Mouse (Mus musculus): ENCODE measurements at regions not wholly inside any gene's neighbourhood (a gene's known extent, or its start where the extent isn't known, plus 50 kb on each side); places are given as distances from the start of the nearest gene placed in this dataset.

DNA sequence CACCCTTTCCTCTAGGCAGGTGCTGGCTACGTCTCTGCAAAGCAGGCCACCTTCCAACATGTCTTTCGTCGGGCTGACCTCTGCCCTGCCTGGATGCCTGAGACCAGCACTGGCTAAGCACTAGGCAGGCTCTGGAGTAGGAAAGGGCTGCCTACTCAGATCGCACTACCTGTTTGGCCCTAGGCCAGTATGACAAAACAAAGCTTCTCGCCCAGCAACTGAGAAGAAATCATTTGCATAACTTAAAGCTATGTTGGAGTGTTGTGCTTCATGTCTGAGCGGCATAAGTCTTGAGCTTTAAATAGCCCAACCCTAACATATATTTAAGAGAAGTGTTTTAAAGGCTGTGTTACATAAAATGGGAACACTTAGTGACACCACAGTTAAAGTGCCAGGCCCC lies 189.9 kb upstream of the Acvr2a start:
- TF ChIP-seq CTCF (IDR thresholded peaks at IDR 0.05; ENCODE audit: low read depth) (no peak), EP300 (optimal IDR thresholded peaks at IDR 0.05) (no peak)
- H3K27ac ChIP-seq (replicated peaks), result no peak overlapping the region; the same call in 1 of the 2 replicates
- H3K4me3 ChIP-seq (ENCODE audit: low read depth, low read length), result no peak overlapping the region
- ATAC-seq (ENCODE audit: low FRiP score, low TSS enrichment), result peak; percentile 81
- WGBS, result 30% methylated on average over 6 of the region's 6 CpGs
- no peaks in the 10 kb centered on the region for H3K9me3 ChIP-seq (ENCODE audit: control insufficient read depth, low read length)
- no peaks in the 10 kb centered on the region for H3K36me3 ChIP-seq (ENCODE audit: control insufficient read depth, insufficient read depth, low read length)
- no peak overlapping the region for H3K9ac ChIP-seq (ENCODE audit: low read length)
- 0 out of 2 replicates have a peak, but pooled peaks cover 2% of the 10 kb centered on the region for H3K4me1 ChIP-seq (replicated peaks; ENCODE audit: control insufficient read depth, insufficient read depth)
- no peaks in the 10 kb centered on the region for H3K27me3 ChIP-seq (ENCODE audit: control insufficient read depth, insufficient read depth, low read length)
- no peak overlapping the region for H3K4me2 ChIP-seq (replicated peaks; ENCODE audit: low read depth)
- DNase-seq (ENCODE audit: low spot score), result peak; percentile 61

GRCm38 (mm10) chr2:48624461-48624860 lies 189.4 kb upstream of the Acvr2a start:
- Histone ChIP-seq H3K27me3 (ENCODE audit: control insufficient read depth, insufficient read depth, low read length) (no peaks in the 10 kb centered on the region), H3K4me1 (replicated peaks; ENCODE audit: control insufficient read depth, insufficient read depth) (0 out of 2 replicates have a peak, but pooled peaks cover 2% of the 10 kb centered on the region), H3K9me3 (ENCODE audit: control insufficient read depth, low read length) (no peaks in the 10 kb centered on the region), H3K36me3 (ENCODE audit: control insufficient read depth, insufficient read depth, low read length) (no peaks in the 10 kb centered on the region), H3K9ac (ENCODE audit: low read length) (no peak overlapping the region), H3K27ac (replicated peaks) (no peak overlapping the region; the same call in 1 of the 2 replicates), H3K4me2 (replicated peaks; ENCODE audit: low read depth) (no peak overlapping the region), H3K4me3 (ENCODE audit: low read depth, low read length) (no peak overlapping the region)
- 50% methylated on average over 2 of the region's 2 CpGs for whole genome bisulfite sequencing
- ATAC-seq (ENCODE audit: low FRiP score, low TSS enrichment) (peak; percentile 69), DNase-seq (ENCODE audit: low spot score) (peak; percentile 19)
- TF ChIP-seq CTCF (IDR thresholded peaks at IDR 0.05; ENCODE audit: low read depth) (no peak), EP300 (optimal IDR thresholded peaks at IDR 0.05) (no peak)

DNA sequence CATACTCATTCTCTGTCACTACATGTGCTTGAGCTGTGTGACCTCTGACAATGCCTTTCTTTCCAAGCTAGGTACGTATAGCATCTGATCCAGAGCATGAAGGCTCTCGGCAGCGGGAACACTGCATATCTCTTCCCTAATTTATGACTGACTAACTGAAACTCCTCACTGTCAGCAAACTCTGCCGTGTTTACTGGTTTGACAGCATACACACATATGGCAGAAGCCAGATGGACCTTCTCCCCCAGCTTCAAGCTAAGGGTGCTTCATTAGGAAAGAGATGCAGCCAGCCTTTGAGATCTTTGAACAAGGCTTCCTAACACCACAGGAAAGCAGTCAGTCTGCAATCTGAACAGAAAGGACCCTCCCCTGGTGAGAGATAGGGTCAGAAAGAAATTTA lies 186.9 kb upstream of the Acvr2a start:
- Histone ChIP-seq H3K9ac (ENCODE audit: low read length) (no peak overlapping the region), H3K4me1 (replicated peaks; ENCODE audit: control insufficient read depth, insufficient read depth) (0 out of 2 replicates have a peak, but pooled peaks cover 2% of the 10 kb centered on the region), H3K27me3 (ENCODE audit: control insufficient read depth, insufficient read depth, low read length) (no peaks in the 10 kb centered on the region), H3K27ac (replicated peaks) (no peak overlapping the region), H3K36me3 (ENCODE audit: control insufficient read depth, insufficient read depth, low read length) (no peaks in the 10 kb centered on the region), H3K4me3 (ENCODE audit: low read depth, low read length) (no peak overlapping the region), H3K9me3 (ENCODE audit: control insufficient read depth, low read length) (no peaks in the 10 kb centered on the region), H3K4me2 (replicated peaks; ENCODE audit: low read depth) (no peak overlapping the region)
- no peak for ATAC-seq (ENCODE audit: low FRiP score, low TSS enrichment)
- 69% methylated on average over 4 of the region's 4 CpGs for WGBS
- TF ChIP-seq CTCF (IDR thresholded peaks at IDR 0.05; ENCODE audit: low read depth) (no peak), EP300 (optimal IDR thresholded peaks at IDR 0.05) (no peak)
- no peak for DNase-seq (ENCODE audit: low spot score)

- no peaks in the 10 kb centered on the region for H3K9me3 ChIP-seq (ENCODE audit: control insufficient read depth, low read length)
- no peaks in the 10 kb centered on the region for H3K36me3 ChIP-seq (ENCODE audit: control insufficient read depth, insufficient read depth, low read length)
- H3K4me2 ChIP-seq (replicated peaks; ENCODE audit: low read depth), result no peak overlapping the region
- H3K27me3 ChIP-seq (ENCODE audit: control insufficient read depth, insufficient read depth, low read length), result no peaks in the 10 kb centered on the region
- 0 out of 2 replicates have a peak, but pooled peaks cover 1% of the 10 kb centered on the region for H3K4me1 ChIP-seq (replicated peaks; ENCODE audit: control insufficient read depth, insufficient read depth)
- H3K27ac ChIP-seq (replicated peaks), result no peak overlapping the region
- H3K9ac ChIP-seq (ENCODE audit: low read length), result no peak overlapping the region
- 53% methylated on average over 9 of the region's 9 CpGs for WGBS
- no peak for TF ChIP-seq CTCF (IDR thresholded peaks at IDR 0.05; ENCODE audit: low read depth)
- TF ChIP-seq EP300 (optimal IDR thresholded peaks at IDR 0.05), result no peak
- ATAC-seq (ENCODE audit: low FRiP score, low TSS enrichment), result no peak
- H3K4me3 ChIP-seq (ENCODE audit: low read depth, low read length), result no peak overlapping the region
- no peak for DNase-seq (ENCODE audit: low spot score)
Measured at GRCm38 (mm10) chr2:48629106-48630050, 184.5 kb upstream of the Acvr2a start.

DNA sequence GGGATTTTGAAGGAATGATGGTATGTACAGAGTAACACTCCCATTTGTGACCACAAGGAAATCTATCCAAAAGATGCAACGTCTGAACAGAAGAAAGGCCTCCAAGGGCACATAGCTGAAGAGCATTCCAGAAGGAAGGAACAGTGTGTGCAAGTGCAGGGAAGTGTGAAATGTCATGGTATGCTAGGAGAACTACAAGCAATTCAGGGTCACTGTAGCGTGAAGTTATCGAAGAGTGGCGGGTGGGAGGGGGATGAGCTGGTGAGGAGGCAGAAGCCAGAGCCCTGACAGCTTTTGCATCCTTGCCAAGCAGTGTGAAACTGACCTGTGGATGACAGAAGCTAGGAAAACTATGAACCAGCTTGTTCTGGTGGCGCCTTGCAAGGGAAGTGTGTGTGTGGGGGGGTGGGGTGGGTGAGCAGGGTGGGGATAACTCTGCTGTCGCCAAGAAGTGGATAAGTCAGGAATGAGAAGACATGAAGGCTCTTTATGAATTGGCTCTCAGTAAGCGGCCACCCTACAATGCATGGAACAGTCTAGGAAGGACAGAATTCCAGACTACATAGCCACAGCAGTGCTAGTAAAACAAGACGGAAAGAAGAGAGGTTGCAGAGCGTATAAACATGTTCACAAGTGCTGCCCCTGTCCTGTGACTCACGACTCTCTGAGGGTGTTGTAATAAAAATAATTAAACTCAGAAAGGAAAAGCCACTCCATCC lies 179.3 kb upstream of the Acvr2a start:
- no peak for ATAC-seq (ENCODE audit: low FRiP score, low TSS enrichment)
- WGBS, result 70% methylated on average over 10 of the region's 10 CpGs

More for the DNA sequence above, 179.3 kb upstream of the Acvr2a start:
- Histone ChIP-seq H3K4me1 (replicated peaks; ENCODE audit: control insufficient read depth, insufficient read depth) (no peaks in the 10 kb centered on the region), H3K27ac (replicated peaks) (no peak overlapping the region), H3K4me2 (replicated peaks; ENCODE audit: low read depth) (no peak overlapping the region), H3K9me3 (ENCODE audit: control insufficient read depth, low read length) (no peaks in the 10 kb centered on the region), H3K36me3 (ENCODE audit: control insufficient read depth, insufficient read depth, low read length) (no peaks in the 10 kb centered on the region), H3K27me3 (ENCODE audit: control insufficient read depth, insufficient read depth, low read length) (no peaks in the 10 kb centered on the region), H3K4me3 (ENCODE audit: low read depth, low read length) (no peak overlapping the region), H3K9ac (ENCODE audit: low read length) (no peak overlapping the region)
- DNase-seq (ENCODE audit: low spot score), result no peak
- TF ChIP-seq EP300 (optimal IDR thresholded peaks at IDR 0.05) (no peak), CTCF (IDR thresholded peaks at IDR 0.05; ENCODE audit: low read depth) (no peak)
